Mouse (Mus musculus): ENCODE data around the gene 1700023F06Rik. TPM values are rescaled to one million over a fixed set of nuclear protein-coding genes. Genes with fewer than 3 reads are reported as not detected.
A peak's percentile ranks its signal among the peaks of the same experiment; 100 is the strongest.

1700023F06Rik gene
- 0.67 and 1.0 TPM in 2 replicates for polyA plus RNA-seq (2015; fragmentation: Nextera tagmentation; extraction: Ambion mirVana)

DNA sequence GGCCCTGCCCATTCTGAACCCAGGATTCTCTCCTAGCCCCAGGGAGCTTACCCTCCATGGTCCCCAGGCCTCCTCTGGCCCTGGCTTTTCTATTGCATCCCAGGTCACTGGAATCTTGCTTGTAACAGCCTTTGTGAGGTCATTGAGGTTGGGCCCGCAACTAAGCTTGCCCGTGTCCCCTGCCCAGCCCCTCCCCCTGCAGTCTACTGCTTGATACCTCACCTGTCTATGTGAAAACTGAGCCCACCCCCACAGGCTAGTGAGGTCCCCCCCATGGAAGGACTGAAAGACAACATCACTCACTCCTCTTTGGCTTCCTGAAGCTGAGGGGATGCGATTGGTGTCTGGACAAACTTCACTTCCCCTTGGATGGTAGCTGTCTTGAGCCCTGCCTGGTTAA, at the start of gene 1700023F06Rik:
Gene 1700023F06Rik, minus strand, starts transcription at position 101 of the 400 bp plus-strand sequence.
- no peaks in the 10 kb centered on the region for H3K36me3 ChIP-seq
- H3K27me3 ChIP-seq, result no peaks in the 10 kb centered on the region
- no peaks in the 10 kb centered on the region for H3K9me3 ChIP-seq
- no peak for ATAC-seq (ENCODE audit: insufficient number of reproducible peaks, low FRiP score, low TSS enrichment, low read depth)
- H3K9ac ChIP-seq, result no peak within 1 kb of the TSS
- H3K4me1 ChIP-seq, result no peaks in the 10 kb centered on the region
- no peak within 1 kb of the TSS for H3K4me3 ChIP-seq
- H3K4me2 ChIP-seq, result no peak within 1 kb of the TSS
- WGBS, result 89% methylated on average over 3 of the region's 3 CpGs
- no peak within 1 kb of the TSS for H3K27ac ChIP-seq

DNA sequence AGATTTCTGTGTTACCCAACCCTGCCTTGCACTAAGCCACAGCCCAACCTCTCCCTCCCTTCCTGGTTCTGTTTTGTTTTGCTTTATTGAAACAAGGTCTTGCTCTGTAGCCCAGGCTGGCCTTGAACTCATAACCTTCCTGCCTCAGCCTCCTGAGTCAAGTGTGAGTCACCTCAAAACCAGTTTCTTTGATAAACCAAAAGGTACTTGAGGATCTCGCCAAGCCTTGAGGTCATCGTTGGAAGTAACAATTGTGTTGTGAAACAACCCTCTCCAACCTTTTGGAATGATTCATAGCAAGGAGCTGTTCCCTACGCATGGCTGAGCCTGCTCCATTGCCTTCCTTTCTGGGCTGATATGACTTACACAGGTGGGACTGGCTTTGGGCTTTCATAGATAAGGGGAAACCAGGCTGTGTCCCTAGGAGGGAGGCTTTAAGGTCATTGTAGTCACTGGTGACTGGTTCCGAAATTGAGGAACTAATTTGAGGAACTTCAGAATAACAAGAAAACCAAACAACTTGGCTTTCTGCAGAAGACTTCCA, 49.7 kb upstream of the 1700023F06Rik start:
- no peak overlapping the region for H3K27ac ChIP-seq
- no peaks in the 10 kb centered on the region for H3K27me3 ChIP-seq
- no peak overlapping the region for H3K9ac ChIP-seq
- H3K4me2 ChIP-seq, result no peak overlapping the region
- no peaks in the 10 kb centered on the region for H3K9me3 ChIP-seq
- WGBS, result 85% methylated on average over 4 of the region's 4 CpGs
- H3K36me3 ChIP-seq, result no peaks in the 10 kb centered on the region
- H3K4me3 ChIP-seq, result no peak overlapping the region
- no peak for ATAC-seq (ENCODE audit: insufficient number of reproducible peaks, low FRiP score, low TSS enrichment, low read depth)
- peaks cover 16% of the 10 kb centered on the region for H3K4me1 ChIP-seq

DNA sequence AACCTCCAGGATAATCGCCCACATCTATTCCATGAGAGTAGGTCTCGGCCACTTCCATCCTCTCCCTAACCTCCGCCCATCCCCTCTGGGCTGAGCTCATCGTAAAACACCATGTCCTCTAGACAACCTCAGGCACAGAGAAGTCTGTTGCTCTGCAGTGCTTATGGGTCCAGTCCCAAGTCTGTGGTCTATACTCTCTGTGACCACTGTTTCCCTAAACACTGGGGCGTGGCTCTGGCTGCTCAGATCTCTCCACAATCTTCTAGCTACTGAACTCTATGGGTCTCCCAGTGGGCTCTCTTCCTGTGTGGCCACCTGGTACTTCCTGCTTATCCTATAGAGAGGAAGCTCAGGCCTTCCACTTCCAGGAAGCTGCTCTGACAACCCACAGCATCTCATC, 45.2 kb upstream of the 1700023F06Rik start:
- Histone ChIP-seq H3K4me3 (no peak overlapping the region), H3K4me1 (peaks cover 8% of the 10 kb centered on the region), H3K27me3 (no peaks in the 10 kb centered on the region), H3K9ac (no peak overlapping the region), H3K9me3 (no peaks in the 10 kb centered on the region), H3K36me3 (no peaks in the 10 kb centered on the region), H3K27ac (no peak overlapping the region), H3K4me2 (no peak overlapping the region)
- ATAC-seq (ENCODE audit: insufficient number of reproducible peaks, low FRiP score, low TSS enrichment, low read depth), result no peak
- 73% methylated on average over 5 of the region's 5 CpGs for WGBS

DNA sequence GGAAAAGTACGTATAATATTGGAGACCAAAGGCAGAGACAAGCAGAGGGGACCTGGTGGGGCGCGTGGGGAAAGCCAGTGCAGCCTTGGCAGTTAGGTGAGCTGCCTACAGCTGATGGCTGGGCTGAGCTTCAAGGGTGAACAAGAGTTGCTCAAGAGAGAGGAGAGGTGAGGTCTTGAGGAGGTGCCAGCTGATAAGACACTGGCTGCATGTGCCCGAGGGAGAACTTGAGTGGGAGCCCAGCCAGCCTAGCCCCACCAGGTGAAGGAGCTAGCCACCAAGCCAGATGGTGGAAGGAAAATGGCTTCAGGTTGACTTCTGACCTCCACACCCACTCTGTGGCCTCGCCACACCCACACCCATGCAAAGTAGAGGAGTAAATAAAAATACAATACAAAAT, 44.0 kb upstream of the 1700023F06Rik start:
- Histone ChIP-seq H3K27me3 (no peaks in the 10 kb centered on the region), H3K4me1 (peaks cover 18% of the 10 kb centered on the region), H3K36me3 (no peaks in the 10 kb centered on the region), H3K4me3 (no peak overlapping the region), H3K27ac (no peak overlapping the region), H3K4me2 (no peak overlapping the region), H3K9me3 (no peaks in the 10 kb centered on the region), H3K9ac (no peak overlapping the region)
- 85% methylated on average over 5 of the region's 5 CpGs for WGBS
- no peak for ATAC-seq (ENCODE audit: insufficient number of reproducible peaks, low FRiP score, low TSS enrichment, low read depth)

DNA sequence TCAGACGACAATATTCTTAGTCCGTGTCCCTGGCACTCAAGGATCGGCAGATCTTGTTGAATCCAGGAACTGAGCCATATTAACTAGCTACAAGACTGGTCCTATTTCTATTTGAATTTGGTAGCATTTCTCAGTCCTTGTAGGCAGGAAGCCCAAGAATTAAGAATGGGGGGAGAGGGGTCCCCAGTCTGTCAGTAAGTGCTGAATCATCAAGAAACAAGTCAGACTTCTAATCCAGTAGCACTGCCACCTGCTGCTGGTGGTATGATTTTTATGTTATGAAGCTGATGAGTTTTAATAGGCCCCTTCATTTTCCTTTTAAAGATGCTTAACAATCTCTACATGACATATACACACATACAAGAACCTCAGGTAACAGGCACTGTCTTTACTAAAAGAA, 42.0 kb upstream of the 1700023F06Rik start:
- Histone ChIP-seq H3K9ac (no peak overlapping the region), H3K4me1 (peaks cover 35% of the 10 kb centered on the region), H3K27ac (no peak overlapping the region), H3K27me3 (no peaks in the 10 kb centered on the region), H3K4me3 (no peak overlapping the region), H3K4me2 (no peak overlapping the region), H3K9me3 (no peaks in the 10 kb centered on the region), H3K36me3 (no peaks in the 10 kb centered on the region)
- no peak for ATAC-seq (ENCODE audit: insufficient number of reproducible peaks, low FRiP score, low TSS enrichment, low read depth)
- 87% methylated on average over 3 of the region's 3 CpGs for WGBS

DNA sequence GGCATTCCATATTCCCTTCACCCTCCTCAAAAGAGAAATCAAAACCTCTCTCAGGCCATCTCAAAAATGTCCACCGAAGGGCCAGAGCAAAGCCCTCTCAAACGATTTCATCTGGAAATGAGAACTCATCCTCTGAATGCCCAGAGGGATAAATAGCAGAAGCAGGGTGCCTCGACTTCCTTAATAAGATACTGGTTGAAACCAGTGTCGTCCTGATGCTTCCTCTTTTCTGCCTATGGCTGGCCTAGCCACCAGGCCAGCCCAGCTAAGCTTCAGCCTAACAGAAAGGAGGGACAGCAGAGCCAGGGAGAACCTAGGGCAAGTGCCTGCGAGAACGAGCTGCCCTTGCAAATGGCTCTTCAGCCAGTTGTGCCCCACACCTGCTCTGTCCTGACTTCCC, 41.2 kb upstream of the 1700023F06Rik start:
- H3K27me3 ChIP-seq, result no peaks in the 10 kb centered on the region
- no peaks in the 10 kb centered on the region for H3K9me3 ChIP-seq

DNA sequence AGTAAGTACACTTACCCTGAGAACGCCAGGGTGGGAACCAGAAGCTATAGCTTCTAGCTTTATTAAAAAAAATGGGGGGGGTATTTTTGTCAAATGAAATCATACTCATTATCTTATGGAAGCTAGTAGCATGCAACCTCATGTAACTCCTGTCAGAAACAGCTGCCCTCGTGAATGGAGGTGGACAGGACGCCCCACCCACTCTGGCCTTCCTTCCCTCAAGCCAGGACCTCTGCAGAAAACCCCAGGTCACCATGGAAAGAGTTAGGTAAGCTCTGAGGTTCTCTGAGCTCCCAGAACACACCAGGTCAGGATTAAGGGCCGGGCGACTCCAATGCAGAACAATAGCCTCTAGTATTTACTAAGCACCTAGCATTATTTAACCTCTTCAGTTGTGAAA, 40.5 kb upstream of the 1700023F06Rik start:
- Histone ChIP-seq H3K27me3 (no peaks in the 10 kb centered on the region), H3K4me1 (peaks cover 43% of the 10 kb centered on the region), H3K4me2 (no peak overlapping the region), H3K9ac (no peak overlapping the region), H3K27ac (peak overlapping the region; percentile 38; the same call in 1 of the 2 replicates), H3K9me3 (no peaks in the 10 kb centered on the region), H3K36me3 (no peaks in the 10 kb centered on the region), H3K4me3 (no peak overlapping the region)
- no peak for ATAC-seq (ENCODE audit: insufficient number of reproducible peaks, low FRiP score, low TSS enrichment, low read depth)
- WGBS, result 61% methylated on average over 5 of the region's 5 CpGs

More for the DNA sequence above, 41.2 kb upstream of the 1700023F06Rik start:
- no peak overlapping the region for H3K4me3 ChIP-seq
- H3K4me1 ChIP-seq, result peaks cover 43% of the 10 kb centered on the region
- no peak overlapping the region for H3K4me2 ChIP-seq
- no peak overlapping the region for H3K9ac ChIP-seq
- ATAC-seq (ENCODE audit: insufficient number of reproducible peaks, low FRiP score, low TSS enrichment, low read depth), result no peak
- H3K36me3 ChIP-seq, result no peaks in the 10 kb centered on the region
- H3K27ac ChIP-seq, result no peak overlapping the region
- WGBS, result 66% methylated on average over 6 of the region's 6 CpGs

DNA sequence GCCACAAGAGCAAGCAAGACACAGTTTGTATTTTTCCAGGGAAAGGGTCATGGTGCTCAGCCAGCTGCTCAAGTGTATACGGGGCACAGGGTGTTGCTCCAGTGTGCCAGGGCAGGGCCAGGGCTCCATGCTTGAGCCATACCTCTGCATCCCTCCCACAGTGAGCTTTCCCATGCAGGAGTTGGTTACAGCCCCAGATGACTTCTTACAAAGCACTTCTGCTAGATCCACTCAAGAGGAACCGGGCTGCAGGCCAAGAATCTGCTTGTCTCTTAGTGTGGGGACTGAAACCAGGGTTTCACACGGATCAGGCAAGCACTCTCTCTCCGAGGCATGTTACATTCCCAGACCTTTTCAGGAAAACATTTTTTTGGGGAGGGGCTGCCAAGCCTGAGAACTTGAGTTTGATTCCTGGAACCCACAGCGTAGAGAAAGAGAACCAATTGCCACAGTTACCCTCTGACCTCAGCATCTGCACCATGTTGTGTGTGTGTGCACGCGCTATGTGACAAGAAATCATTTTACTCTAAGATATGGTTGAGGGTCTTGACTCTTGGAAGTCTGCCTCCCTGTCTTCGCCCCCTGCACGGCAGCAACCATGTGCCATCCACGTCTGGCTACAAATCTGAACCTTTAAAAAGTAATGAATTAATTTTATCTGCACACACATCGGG, 39.3 kb upstream of the 1700023F06Rik start:
- H3K9me3 ChIP-seq, result no peaks in the 10 kb centered on the region
- no peaks in the 10 kb centered on the region for H3K27me3 ChIP-seq
- ATAC-seq (ENCODE audit: insufficient number of reproducible peaks, low FRiP score, low TSS enrichment, low read depth), result no peak
- no peak overlapping the region for H3K4me2 ChIP-seq
- H3K4me1 ChIP-seq, result peaks cover 40% of the 10 kb centered on the region
- H3K9ac ChIP-seq, result no peak overlapping the region
- no peaks in the 10 kb centered on the region for H3K36me3 ChIP-seq
- 57% methylated on average over 11 of the region's 11 CpGs for WGBS
- no peak overlapping the region for H3K4me3 ChIP-seq
- peak overlapping the region; percentile 54; the same call in 1 of the 2 replicates for H3K27ac ChIP-seq

DNA sequence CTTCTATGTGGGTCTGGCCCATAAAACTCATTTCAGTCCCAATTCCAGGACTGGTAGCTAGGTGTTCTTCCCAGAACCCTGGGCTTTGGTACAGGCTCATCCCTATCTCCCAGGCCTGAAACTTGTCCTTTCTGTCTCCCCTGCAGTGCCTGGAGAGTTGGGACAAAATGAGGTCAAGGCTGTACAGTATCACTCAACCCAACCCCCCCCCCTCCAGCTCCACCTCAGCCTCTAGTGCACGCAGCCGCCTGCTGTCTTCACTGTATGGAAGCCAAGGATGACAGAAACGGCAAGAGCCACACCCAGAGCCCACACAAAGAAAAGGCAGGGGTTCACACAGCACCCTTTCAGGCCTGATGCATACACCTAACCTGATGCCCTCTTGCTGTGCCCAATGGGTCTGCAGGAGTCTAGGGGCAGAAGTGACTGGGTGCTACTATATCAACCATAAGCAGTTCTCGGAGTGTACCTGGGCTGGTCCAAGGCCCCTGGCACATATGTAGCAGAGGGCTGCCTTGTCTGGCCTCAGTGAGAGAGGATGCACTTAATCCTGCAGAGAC, 38.5 kb upstream of the 1700023F06Rik start:
- H3K9me3 ChIP-seq, result no peaks in the 10 kb centered on the region
- H3K4me1 ChIP-seq, result peaks cover 40% of the 10 kb centered on the region
- no peak for ATAC-seq (ENCODE audit: insufficient number of reproducible peaks, low FRiP score, low TSS enrichment, low read depth)
- 37% methylated on average over 4 of the region's 4 CpGs for WGBS
- peaks cover 3% of the 10 kb centered on the region; the same call in 1 of the 2 replicates for H3K36me3 ChIP-seq
- H3K27ac ChIP-seq, result peak overlapping the region; percentile 69
- no peak overlapping the region for H3K4me2 ChIP-seq
- H3K9ac ChIP-seq, result no peak overlapping the region
- H3K27me3 ChIP-seq, result no peaks in the 10 kb centered on the region
- H3K4me3 ChIP-seq, result no peak overlapping the region

DNA sequence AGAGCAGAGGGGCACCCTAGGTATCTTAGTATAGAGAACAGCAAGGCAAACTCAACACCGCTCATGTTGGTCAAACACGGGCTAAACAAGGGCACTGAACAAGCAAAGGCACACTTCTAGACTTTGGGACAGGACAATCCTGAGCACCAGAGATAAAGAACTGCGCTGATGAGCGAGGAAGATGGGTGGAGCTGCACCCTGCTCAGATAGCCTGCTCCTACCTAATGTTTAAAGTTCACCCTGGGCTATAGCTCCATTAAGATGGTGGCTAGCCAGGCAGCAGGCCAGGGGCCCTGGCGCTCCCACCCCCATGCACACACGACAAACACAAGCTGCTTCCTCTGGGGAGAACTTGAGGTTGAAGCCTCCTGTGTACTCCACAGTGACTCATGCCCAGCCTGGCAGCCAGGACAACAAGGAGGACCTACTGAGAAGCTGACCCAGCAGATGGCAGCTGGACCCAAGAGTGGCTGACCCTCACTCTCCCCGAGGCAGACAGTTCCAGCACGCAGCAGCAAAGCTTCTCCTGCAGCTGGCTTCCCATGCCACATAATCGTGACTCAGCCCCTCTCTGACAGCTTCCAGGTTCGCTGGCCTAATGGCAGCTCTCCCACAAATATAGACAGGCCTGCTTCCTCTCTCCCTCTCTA, 37.8 kb upstream of the 1700023F06Rik start:
- peak overlapping the region; percentile 69 for H3K27ac ChIP-seq

DNA sequence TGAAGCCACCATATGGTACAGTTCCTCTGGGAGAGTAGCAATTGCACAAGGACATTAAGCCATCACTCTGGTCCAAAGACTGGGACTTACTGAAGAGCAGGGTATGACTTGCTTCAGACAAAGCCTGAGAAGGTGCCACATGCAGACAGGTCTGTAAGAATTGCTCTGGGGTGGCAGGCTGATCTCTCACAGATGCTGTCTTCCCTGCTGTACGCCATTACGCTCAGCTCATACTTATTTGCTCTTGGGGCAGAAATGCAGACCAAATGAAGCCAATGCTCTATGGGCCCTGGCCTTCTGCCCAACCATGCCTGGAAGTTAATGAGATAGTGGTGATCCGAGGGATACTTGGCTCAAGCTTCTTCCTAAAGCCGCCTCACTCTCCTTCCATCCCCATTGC, 36.5 kb upstream of the 1700023F06Rik start:
- WGBS, result 59% methylated on average over 4 of the region's 4 CpGs

More for the DNA sequence above, 37.8 kb upstream of the 1700023F06Rik start:
- Histone ChIP-seq H3K9ac (no peak overlapping the region), H3K27me3 (no peaks in the 10 kb centered on the region), H3K9me3 (no peaks in the 10 kb centered on the region), H3K36me3 (peaks cover 4% of the 10 kb centered on the region; the same call in 1 of the 2 replicates), H3K4me3 (no peak overlapping the region), H3K4me1 (peaks cover 42% of the 10 kb centered on the region), H3K4me2 (no peak overlapping the region)
- WGBS, result 53% methylated on average over 10 of the region's 10 CpGs
- no peak for ATAC-seq (ENCODE audit: insufficient number of reproducible peaks, low FRiP score, low TSS enrichment, low read depth)

DNA sequence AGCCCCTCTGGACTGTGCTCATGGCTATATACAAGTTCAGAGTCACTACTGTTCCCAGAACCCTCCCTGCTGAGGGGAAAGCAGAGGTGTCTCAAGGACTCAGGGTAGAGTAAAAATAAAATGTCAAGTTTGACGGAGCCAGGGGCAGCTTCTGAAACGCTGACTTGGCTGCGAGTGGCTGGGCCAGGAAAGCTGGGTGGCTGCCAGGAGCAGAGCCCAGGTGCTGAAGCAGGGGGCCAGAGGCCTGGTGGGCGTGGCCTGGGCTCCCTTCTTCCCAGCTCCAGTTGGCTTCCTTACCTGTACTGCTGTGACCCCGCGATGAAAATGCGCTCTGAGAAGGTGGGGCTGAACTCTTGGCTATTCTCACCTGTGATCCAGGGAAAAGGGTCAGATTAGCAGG, 32.4 kb upstream of the 1700023F06Rik start:
- Histone ChIP-seq H3K4me3 (no peak overlapping the region), H3K9me3 (no peaks in the 10 kb centered on the region), H3K36me3 (peaks cover 47% of the 10 kb centered on the region), H3K9ac (no peak overlapping the region), H3K4me1 (peaks cover 24% of the 10 kb centered on the region), H3K27me3 (no peaks in the 10 kb centered on the region), H3K27ac (no peak overlapping the region), H3K4me2 (no peak overlapping the region)
- WGBS, result 25% methylated on average over 7 of the region's 7 CpGs
- ATAC-seq (ENCODE audit: insufficient number of reproducible peaks, low FRiP score, low TSS enrichment, low read depth), result no peak

More for the DNA sequence above, 36.5 kb upstream of the 1700023F06Rik start:
- Histone ChIP-seq H3K27me3 (no peaks in the 10 kb centered on the region), H3K9me3 (no peaks in the 10 kb centered on the region), H3K9ac (no peak overlapping the region), H3K36me3 (peaks cover 6% of the 10 kb centered on the region), H3K4me1 (peaks cover 54% of the 10 kb centered on the region), H3K4me2 (no peak overlapping the region), H3K27ac (no peak overlapping the region), H3K4me3 (no peak overlapping the region)
- ATAC-seq (ENCODE audit: insufficient number of reproducible peaks, low FRiP score, low TSS enrichment, low read depth), result no peak
